Mouse (Mus musculus): ENCODE results near the gene Ms4a6d. TPM values are rescaled to one million over a fixed set of nuclear protein-coding genes. Genes with fewer than 3 reads are reported as not detected.

Gene Ms4a6d
- polyA plus RNA-seq, 1 experiment from 2014 or later: 4.5 TPM

DNA sequence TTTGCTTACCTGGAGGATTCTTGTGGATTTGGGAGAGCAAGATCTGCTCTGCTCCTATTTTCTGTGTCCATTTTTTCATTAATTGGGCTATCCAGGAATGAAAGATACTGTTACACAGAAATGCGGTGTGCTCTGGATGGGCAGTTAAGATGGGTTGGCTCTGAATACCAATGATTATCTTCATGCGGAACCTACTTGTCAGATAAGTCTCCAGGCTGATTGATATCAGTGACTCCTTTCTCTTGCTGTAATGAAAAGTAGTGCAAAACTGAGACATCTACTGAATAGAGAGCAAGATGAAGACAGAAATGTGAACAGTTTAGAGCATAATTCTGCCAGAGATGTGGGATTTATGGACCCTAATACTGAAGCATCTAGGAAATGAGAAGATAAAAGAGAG is 18.9 kb upstream of the Ms4a6d start, which contains the start of gene Ms4a2:
Gene Ms4a2, minus strand, starts transcription at position 169 of the 400 bp plus-strand sequence.
- DNase-seq (ENCODE audit: low spot score, missing footprints) (no peak), ATAC-seq (ENCODE audit: low FRiP score) (no peak)
- Histone ChIP-seq H3K27me3 (ENCODE audit: control insufficient read depth, insufficient read depth, low read length) (no peaks in the 10 kb centered on the region), H3K4me2 (no peak within 1 kb of the TSS), H3K4me1 (ENCODE audit: control insufficient read depth, insufficient read depth, low read length) (no peaks in the 10 kb centered on the region), H3K36me3 (ENCODE audit: control insufficient read depth, insufficient read depth, low read length) (no peaks in the 10 kb centered on the region), H3K4me3 (ENCODE audit: low read depth, low read length) (no peak within 1 kb of the TSS), H3K9me3 (ENCODE audit: control insufficient read depth, low read length) (no peaks in the 10 kb centered on the region), H3K9ac (ENCODE audit: low read length) (no peak within 1 kb of the TSS), H3K27ac (ENCODE audit: low read depth, low read length) (no peak within 1 kb of the TSS)
- 86% methylated on average over 2 of the region's 2 CpGs for WGBS

DNA sequence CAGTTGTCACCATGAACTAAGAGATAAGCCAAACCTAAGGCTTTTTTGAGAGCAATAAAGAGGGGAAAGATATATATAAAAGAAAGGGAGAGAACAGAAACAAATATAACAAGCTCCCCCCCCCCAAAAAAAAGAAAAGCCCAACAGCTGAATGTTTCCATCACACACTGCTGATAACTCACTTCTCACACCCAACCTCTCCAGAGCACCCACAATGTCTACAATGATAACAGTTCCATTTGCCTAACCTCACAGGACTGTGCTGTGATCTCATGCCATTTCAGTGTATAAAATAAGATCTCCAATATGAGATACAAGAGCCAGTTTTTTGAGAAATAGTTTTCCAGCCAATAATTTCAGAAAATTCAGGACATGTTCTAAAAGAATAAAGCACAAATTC is 13.3 kb upstream of the Ms4a6d start:
- H3K27ac ChIP-seq (ENCODE audit: low read depth, low read length): no peak overlapping the region
- no peaks in the 10 kb centered on the region for H3K9me3 ChIP-seq (ENCODE audit: control insufficient read depth, low read length)
- no peak for DNase-seq (ENCODE audit: low spot score, missing footprints)
- H3K27me3 ChIP-seq (ENCODE audit: control insufficient read depth, insufficient read depth, low read length): no peaks in the 10 kb centered on the region
- H3K36me3 ChIP-seq (ENCODE audit: control insufficient read depth, insufficient read depth, low read length): no peaks in the 10 kb centered on the region
- H3K4me2 ChIP-seq: no peak overlapping the region
- no peak for ATAC-seq (ENCODE audit: low FRiP score)
- no peaks in the 10 kb centered on the region for H3K4me1 ChIP-seq (ENCODE audit: control insufficient read depth, insufficient read depth, low read length)
- no peak overlapping the region for H3K9ac ChIP-seq (ENCODE audit: low read length)
- no peak overlapping the region for H3K4me3 ChIP-seq (ENCODE audit: low read depth, low read length)

DNA sequence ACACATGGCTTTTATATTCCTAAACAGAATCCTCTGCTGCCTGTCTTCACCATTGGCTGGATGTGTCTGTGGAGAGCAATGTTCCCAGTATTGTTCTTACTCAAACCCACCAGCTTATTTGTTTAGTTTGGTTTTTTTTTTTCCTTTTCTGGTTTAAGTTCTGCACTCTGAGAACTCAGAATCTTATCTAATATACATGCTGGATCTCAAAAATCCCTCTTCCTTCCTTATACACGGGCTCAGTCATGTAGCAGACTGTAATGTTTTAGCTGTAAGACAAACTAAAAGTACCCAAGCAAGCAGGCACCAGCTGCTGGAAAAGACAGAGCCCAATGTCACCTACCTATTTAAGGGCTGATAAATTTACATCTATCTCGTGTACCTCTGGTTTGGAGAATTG is 10.2 kb upstream of the Ms4a6d start:
- Histone ChIP-seq H3K4me2 (no peak overlapping the region), H3K4me3 (ENCODE audit: low read depth, low read length) (no peak overlapping the region), H3K27ac (ENCODE audit: low read depth, low read length) (no peak overlapping the region), H3K9ac (ENCODE audit: low read length) (no peak overlapping the region), H3K9me3 (ENCODE audit: control insufficient read depth, low read length) (no peaks in the 10 kb centered on the region), H3K27me3 (ENCODE audit: control insufficient read depth, insufficient read depth, low read length) (no peaks in the 10 kb centered on the region), H3K4me1 (ENCODE audit: control insufficient read depth, insufficient read depth, low read length) (no peaks in the 10 kb centered on the region), H3K36me3 (ENCODE audit: control insufficient read depth, insufficient read depth, low read length) (no peaks in the 10 kb centered on the region)
- WGBS: 75% methylated on average over 2 of the region's 2 CpGs
- DNase-seq (ENCODE audit: low spot score, missing footprints) (no peak), ATAC-seq (ENCODE audit: low FRiP score) (no peak)

DNA sequence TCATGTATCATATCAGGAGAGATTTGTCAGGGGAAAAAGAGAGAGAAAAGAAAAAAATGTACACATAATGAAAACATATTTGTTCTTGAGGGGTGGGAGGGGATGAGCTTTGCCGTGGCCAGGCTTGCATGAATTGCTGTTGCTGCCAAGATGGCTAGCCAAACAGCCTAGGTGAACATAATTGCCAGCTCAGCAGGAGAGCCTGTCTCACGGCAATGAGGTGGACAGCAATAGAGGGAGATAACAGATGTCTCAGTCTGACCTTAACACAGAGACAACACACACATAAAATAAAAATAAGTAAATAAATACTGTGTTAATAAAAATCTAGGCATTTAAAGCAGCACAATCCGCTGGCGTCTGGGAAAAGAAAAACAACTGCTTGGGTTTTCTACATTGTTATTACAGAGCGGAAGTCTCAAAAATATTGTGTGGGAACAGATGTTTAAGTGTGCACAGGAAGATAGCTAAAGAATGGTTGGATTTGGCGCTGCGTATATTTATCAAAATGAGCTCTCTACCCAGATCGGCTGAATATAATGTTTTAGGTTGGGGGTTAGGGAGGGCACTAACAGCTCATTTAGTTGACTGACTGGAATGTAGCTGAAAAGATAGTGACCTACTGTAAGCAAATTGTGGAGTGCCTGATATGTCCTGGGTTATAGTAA is 9.3 kb upstream of the Ms4a6d start:
- 84% methylated on average over 8 of the region's 8 CpGs for WGBS
- Histone ChIP-seq H3K9ac (ENCODE audit: low read length) (no peak overlapping the region), H3K4me2 (no peak overlapping the region), H3K27ac (ENCODE audit: low read depth, low read length) (no peak overlapping the region), H3K4me3 (ENCODE audit: low read depth, low read length) (no peak overlapping the region), H3K9me3 (ENCODE audit: control insufficient read depth, low read length) (no peaks in the 10 kb centered on the region), H3K36me3 (ENCODE audit: control insufficient read depth, insufficient read depth, low read length) (no peaks in the 10 kb centered on the region), H3K27me3 (ENCODE audit: control insufficient read depth, insufficient read depth, low read length) (no peaks in the 10 kb centered on the region), H3K4me1 (ENCODE audit: control insufficient read depth, insufficient read depth, low read length) (no peaks in the 10 kb centered on the region)
- DNase-seq (ENCODE audit: low spot score, missing footprints): no peak
- ATAC-seq (ENCODE audit: low FRiP score): no peak

DNA sequence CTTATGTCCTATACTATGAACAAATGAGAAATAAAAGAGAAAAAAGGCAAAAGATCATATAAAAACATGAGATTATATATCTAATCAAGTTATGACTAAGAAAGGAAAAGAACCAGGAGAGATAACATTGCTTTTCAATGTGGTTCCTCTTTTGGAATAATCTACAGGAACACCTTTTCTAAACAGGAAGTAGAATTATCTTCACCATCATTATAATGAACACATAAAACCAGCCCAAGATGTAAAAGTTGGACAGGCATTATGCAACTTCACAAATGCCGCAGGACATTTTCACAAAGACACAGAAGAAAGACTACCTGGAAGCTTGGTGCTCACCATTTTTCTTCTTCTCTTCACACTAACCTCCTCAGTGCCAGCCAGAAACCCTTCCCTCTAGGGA is 8.4 kb upstream of the Ms4a6d start:
- DNase-seq (ENCODE audit: low spot score, missing footprints) (no peak), ATAC-seq (ENCODE audit: low FRiP score) (no peak)
- Histone ChIP-seq H3K9ac (ENCODE audit: low read length) (no peak overlapping the region), H3K9me3 (ENCODE audit: control insufficient read depth, low read length) (no peaks in the 10 kb centered on the region), H3K4me3 (ENCODE audit: low read depth, low read length) (no peak overlapping the region), H3K4me2 (no peak overlapping the region), H3K27ac (ENCODE audit: low read depth, low read length) (no peak overlapping the region), H3K36me3 (ENCODE audit: control insufficient read depth, insufficient read depth, low read length) (no peaks in the 10 kb centered on the region), H3K27me3 (ENCODE audit: control insufficient read depth, insufficient read depth, low read length) (no peaks in the 10 kb centered on the region), H3K4me1 (ENCODE audit: control insufficient read depth, insufficient read depth, low read length) (no peaks in the 10 kb centered on the region)
- WGBS: 97% methylated on average over 1 of the region's 1 CpGs

DNA sequence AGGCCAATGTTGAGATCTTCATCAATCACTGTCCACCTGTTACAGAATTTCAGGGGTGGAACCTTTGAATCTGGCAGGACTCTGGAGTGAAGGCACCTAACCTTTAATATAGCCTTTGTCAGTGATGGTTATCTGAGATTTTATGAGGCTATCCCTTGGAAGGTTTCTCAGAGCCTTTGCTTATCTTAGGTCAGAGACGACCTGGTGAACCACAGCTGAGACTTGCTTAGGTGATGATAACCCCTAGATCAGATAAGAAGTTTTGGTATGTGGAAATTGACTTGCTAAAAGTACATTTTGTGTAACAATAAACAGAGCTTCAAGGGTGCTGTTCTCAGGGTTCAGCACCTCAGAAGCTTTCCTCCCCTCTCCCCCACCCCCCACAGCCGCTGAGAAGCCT is 7.6 kb upstream of the Ms4a6d start:
- no peak overlapping the region for H3K4me3 ChIP-seq (ENCODE audit: low read depth, low read length)
- 79% methylated on average over 2 of the region's 2 CpGs for WGBS

DNA sequence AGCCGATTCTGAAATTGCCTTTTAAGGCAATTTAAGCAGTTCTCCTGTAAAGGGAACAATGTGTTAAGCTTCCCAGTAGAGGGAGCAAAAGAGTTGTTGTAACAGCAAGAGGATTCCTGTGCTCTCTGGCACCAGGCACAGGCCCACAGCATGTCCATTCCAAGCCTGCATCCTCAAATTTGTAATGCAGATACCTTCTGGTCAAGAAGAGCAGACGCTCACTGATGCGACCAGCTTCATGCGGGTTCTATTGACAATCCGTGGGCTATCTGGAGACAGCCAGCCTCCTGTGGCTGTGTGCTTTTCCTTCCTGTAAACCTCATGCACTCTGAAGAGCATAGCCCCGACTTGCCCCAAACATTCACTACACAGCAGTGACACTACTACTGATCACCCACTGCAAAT is 6.9 kb upstream of the Ms4a6d start:
- H3K27me3 ChIP-seq (ENCODE audit: control insufficient read depth, insufficient read depth, low read length): no peaks in the 10 kb centered on the region
- WGBS: 31% methylated on average over 6 of the region's 6 CpGs
- H3K9me3 ChIP-seq (ENCODE audit: control insufficient read depth, low read length): no peaks in the 10 kb centered on the region
- H3K36me3 ChIP-seq (ENCODE audit: control insufficient read depth, insufficient read depth, low read length): no peaks in the 10 kb centered on the region
- H3K9ac ChIP-seq (ENCODE audit: low read length): no peak overlapping the region
- no peaks in the 10 kb centered on the region for H3K4me1 ChIP-seq (ENCODE audit: control insufficient read depth, insufficient read depth, low read length)
- DNase-seq (ENCODE audit: low spot score, missing footprints): peak; percentile 86
- no peak overlapping the region for H3K4me3 ChIP-seq (ENCODE audit: low read depth, low read length)
- H3K4me2 ChIP-seq: no peak overlapping the region
- ATAC-seq (ENCODE audit: low FRiP score): peak; percentile 87
- H3K27ac ChIP-seq (ENCODE audit: low read depth, low read length): no peak overlapping the region

More for the DNA sequence above, 7.6 kb upstream of the Ms4a6d start:
- DNase-seq (ENCODE audit: low spot score, missing footprints) (no peak), ATAC-seq (ENCODE audit: low FRiP score) (no peak)
- H3K4me2 ChIP-seq: no peak overlapping the region
- H3K9me3 ChIP-seq (ENCODE audit: control insufficient read depth, low read length): no peaks in the 10 kb centered on the region
- H3K27me3 ChIP-seq (ENCODE audit: control insufficient read depth, insufficient read depth, low read length): no peaks in the 10 kb centered on the region
- H3K36me3 ChIP-seq (ENCODE audit: control insufficient read depth, insufficient read depth, low read length): no peaks in the 10 kb centered on the region
- no peak overlapping the region for H3K9ac ChIP-seq (ENCODE audit: low read length)
- no peak overlapping the region for H3K27ac ChIP-seq (ENCODE audit: low read depth, low read length)
- H3K4me1 ChIP-seq (ENCODE audit: control insufficient read depth, insufficient read depth, low read length): no peaks in the 10 kb centered on the region

DNA sequence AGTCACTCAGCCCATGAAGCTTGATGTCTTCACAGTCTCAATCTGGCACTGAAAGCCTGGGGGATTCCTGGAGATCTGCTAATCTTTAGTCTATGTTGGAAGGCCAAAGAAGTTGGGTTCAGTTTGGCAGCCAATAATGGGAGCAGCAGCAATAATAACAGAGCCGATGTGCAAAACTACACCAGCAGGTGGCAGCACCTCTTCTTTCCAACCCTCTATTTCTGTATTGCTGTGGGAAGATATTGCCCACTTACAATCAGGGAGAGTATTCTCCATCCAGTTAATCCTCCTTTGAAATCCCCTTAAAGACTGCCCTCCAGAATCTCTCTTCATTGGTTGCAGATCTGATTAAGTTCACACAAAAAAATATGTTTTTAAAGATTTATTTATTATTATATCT is 3.5 kb upstream of the Ms4a6d start:
- Histone ChIP-seq H3K4me1 (ENCODE audit: control insufficient read depth, insufficient read depth, low read length) (no peaks in the 10 kb centered on the region), H3K9ac (ENCODE audit: low read length) (no peak overlapping the region), H3K27ac (ENCODE audit: low read depth, low read length) (no peak overlapping the region), H3K4me3 (ENCODE audit: low read depth, low read length) (no peak overlapping the region), H3K36me3 (ENCODE audit: control insufficient read depth, insufficient read depth, low read length) (no peaks in the 10 kb centered on the region), H3K27me3 (ENCODE audit: control insufficient read depth, insufficient read depth, low read length) (no peaks in the 10 kb centered on the region), H3K9me3 (ENCODE audit: control insufficient read depth, low read length) (no peaks in the 10 kb centered on the region), H3K4me2 (no peak overlapping the region)
- ATAC-seq (ENCODE audit: low FRiP score) (no peak), DNase-seq (ENCODE audit: low spot score, missing footprints) (peak; percentile 92)
- WGBS: 16% methylated on average over 1 of the region's 1 CpGs

DNA sequence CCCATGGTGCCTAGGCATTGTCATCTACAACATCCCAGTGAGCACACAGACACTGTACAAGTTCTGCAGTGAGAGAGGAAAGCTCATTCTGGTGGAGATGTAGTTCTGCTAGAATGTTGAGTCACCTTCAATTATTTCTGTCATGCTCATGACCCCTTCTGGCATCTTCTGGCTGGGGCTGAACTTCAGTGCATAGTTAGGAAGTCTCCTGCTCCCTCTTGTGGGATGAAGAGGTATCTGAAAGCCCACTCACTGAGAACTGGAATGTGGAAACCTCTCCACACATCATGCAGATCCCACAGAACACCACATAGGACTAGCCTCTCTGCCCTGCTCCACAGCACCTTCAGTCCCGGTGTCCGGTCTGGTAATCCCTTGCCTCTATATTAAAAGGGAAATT is 2.6 kb downstream of the Ms4a6d start:
- no peaks in the 10 kb centered on the region for H3K9me3 ChIP-seq (ENCODE audit: control insufficient read depth, low read length)
- H3K9ac ChIP-seq (ENCODE audit: low read length): no peak overlapping the region
- ATAC-seq (ENCODE audit: low FRiP score) (no peak), DNase-seq (ENCODE audit: low spot score, missing footprints) (no peak)
- no peaks in the 10 kb centered on the region for H3K4me1 ChIP-seq (ENCODE audit: control insufficient read depth, insufficient read depth, low read length)
- no peak overlapping the region for H3K27ac ChIP-seq (ENCODE audit: low read depth, low read length)
- no peaks in the 10 kb centered on the region for H3K27me3 ChIP-seq (ENCODE audit: control insufficient read depth, insufficient read depth, low read length)
- WGBS: 82% methylated on average over 2 of the region's 2 CpGs
- no peak overlapping the region for H3K4me2 ChIP-seq
- H3K36me3 ChIP-seq (ENCODE audit: control insufficient read depth, insufficient read depth, low read length): no peaks in the 10 kb centered on the region
- no peak overlapping the region for H3K4me3 ChIP-seq (ENCODE audit: low read depth, low read length)
